27 mouse cellular contexts compared by ENCODE assay signal in genomic region chr13:69586337-69586736, GRCm38 (mm10). TPM values are rescaled to one million over a fixed set of nuclear protein-coding genes. Genes with fewer than 3 reads are reported as not detected.
DNase-seq lines count a peak whose midpoint lies in the region; ATAC-seq lines count a peak whose summit lies in the region.
"Had no signal": no experiment of that assay in that cellular context is flagged by ENCODE, and none has a peak within 500 bp of the region (broad histone marks: within the 10 kb centered on the region; RNA-seq: fewer than 3 reads in every experiment).

No protein-coding gene starts in this region.

- no peak for DNase-seq in embryonic facial prominence, embryonic 11.5 days (ENCODE audit: low spot score)
- no peak for DNase-seq in embryonic facial prominence, embryonic 10.5 days (ENCODE audit: low spot score)
- no peak for DNase-seq in frontal cortex, postnatal 25 days (ENCODE audit: low spot score in 2 of 2)
- peak; percentile 89 for DNase-seq in R1 (ENCODE audit: low read depth, low spot score)
- peak; percentile 27 for DNase-seq in mesoderm, embryonic 11.5 days (ENCODE audit: low read depth, low spot score)
- DNase-seq in ovary, postnatal 10 days (ENCODE audit: low spot score): no peak
- DNase-seq in adipocyte (ENCODE audit: low spot score): no peak
- DNase-seq: adrenal gland, adult 2 months; adrenal gland, postnatal 10 days; adrenal gland, postnatal 25 days; B cell, adult 2 months; cerebellum, adult 11 months; cerebellum, adult 18-20 months; cerebellum, adult 9-10 months; cerebellum, postnatal 10 days; cerebellum, postnatal 25 days; gastrocnemius, adult 2 months had no signal

- no peaks in the 10 kb centered on the region for H3K9me3 ChIP-seq in embryonic facial prominence, embryonic 11.5 days (replicated peaks; ENCODE audit: control insufficient read depth, low read length)
- H3K9me3 ChIP-seq in embryonic facial prominence, embryonic 10.5 days: no peaks in the 10 kb centered on the region
- H3K9me3 ChIP-seq: embryonic facial prominence, embryonic 13.5 days; embryonic facial prominence, embryonic 15.5 days; forebrain, embryonic 10.5 days; forebrain, embryonic 13.5 days had no signal

- no peak overlapping the region for H3K27ac ChIP-seq in embryonic facial prominence, embryonic 11.5 days (replicated peaks; ENCODE audit: low read depth, low read length)
- no peak overlapping the region for H3K27ac ChIP-seq in embryonic facial prominence, embryonic 10.5 days (replicated peaks)
- H3K27ac ChIP-seq: embryonic facial prominence, embryonic 13.5 days; embryonic facial prominence, embryonic 15.5 days; forebrain, embryonic 10.5 days; forebrain, embryonic 13.5 days; gastrocnemius, adult 2 months had no signal

- no peaks in the 10 kb centered on the region for H3K4me1 ChIP-seq in embryonic facial prominence, embryonic 11.5 days (ENCODE audit: control insufficient read depth, insufficient read depth, low read length)
- no peaks in the 10 kb centered on the region for H3K4me1 ChIP-seq in embryonic facial prominence, embryonic 10.5 days
- H3K4me1 ChIP-seq: embryonic facial prominence, embryonic 13.5 days; embryonic facial prominence, embryonic 15.5 days; forebrain, embryonic 13.5 days had no signal

- no peak overlapping the region for H3K4me3 ChIP-seq in embryonic facial prominence, embryonic 11.5 days (ENCODE audit: low read depth, low read length)
- H3K4me3 ChIP-seq in embryonic facial prominence, embryonic 10.5 days: no peak overlapping the region
- H3K4me3 ChIP-seq: embryonic facial prominence, embryonic 13.5 days; embryonic facial prominence, embryonic 15.5 days; erythroblast, embryonic 14.5 days; forebrain, embryonic 10.5 days; forebrain, embryonic 13.5 days; gastrocnemius, adult 2 months had no signal

- WGBS in embryonic facial prominence, embryonic 11.5 days: 63% methylated on average over 10 of the region's 10 CpGs
- WGBS in embryonic facial prominence, embryonic 10.5 days: 61% methylated on average over 10 of the region's 10 CpGs

- no peak overlapping the region for H3K4me2 ChIP-seq in embryonic facial prominence, embryonic 11.5 days (ENCODE audit: low read depth, low read length)
- H3K4me2 ChIP-seq: embryonic facial prominence, embryonic 13.5 days; embryonic facial prominence, embryonic 15.5 days; forebrain, embryonic 13.5 days had no signal

- H3K9ac ChIP-seq in embryonic facial prominence, embryonic 11.5 days (replicated peaks; ENCODE audit: low read length): 0 out of 2 replicates have a peak overlapping the region, but pooled peaks have one; percentile 6
- H3K9ac ChIP-seq: embryonic facial prominence, embryonic 13.5 days; embryonic facial prominence, embryonic 15.5 days; forebrain, embryonic 13.5 days had no signal

- H3K27me3 ChIP-seq in embryonic facial prominence, embryonic 11.5 days (ENCODE audit: control insufficient read depth, insufficient read depth, low read length): no peaks in the 10 kb centered on the region
- no peaks in the 10 kb centered on the region for H3K27me3 ChIP-seq in embryonic facial prominence, embryonic 10.5 days (replicated peaks; ENCODE audit: low read depth, poor library complexity, severe bottlenecking)
- H3K27me3 ChIP-seq: CH12.LX; embryonic facial prominence, embryonic 13.5 days; embryonic facial prominence, embryonic 15.5 days; forebrain, embryonic 13.5 days had no signal

- H3K36me3 ChIP-seq in embryonic facial prominence, embryonic 11.5 days (replicated peaks; ENCODE audit: control insufficient read depth, insufficient read depth, low read depth, low read length): no peaks in the 10 kb centered on the region
- peaks cover 4% of the 10 kb centered on the region; the same call in 1 of the 2 replicates for H3K36me3 ChIP-seq in embryonic facial prominence, embryonic 10.5 days (replicated peaks)
- H3K36me3 ChIP-seq: embryonic facial prominence, embryonic 15.5 days; forebrain, embryonic 10.5 days had no signal

- no peak for ATAC-seq in embryonic facial prominence, embryonic 11.5 days (replicated peaks; ENCODE audit: insufficient number of reproducible peaks, low FRiP score, low TSS enrichment, low read depth)
- ATAC-seq in frontal cortex, adult (ENCODE audit: low TSS enrichment): peak; percentile 50; the same call in 1 of the 2 replicates
- ATAC-seq: activated CD4-positive, CD25-positive, alpha-beta regulatory T cell, adult 4 months; CD4-positive, CD25-positive, alpha-beta regulatory T cell, adult 4 months; forebrain, embryonic 13.5 days; forebrain, embryonic 16.5 days had no signal

RNA-seq across cellular contexts. Expression of gene Srd5a1, which starts 24.9 kb away (rescaled TPM):
- polyA plus RNA-seq in embryonic facial prominence, embryonic 11.5 days (2014; fragmentation: Nextera tagmentation; extraction: Ambion mirVana): 20.8 and 21.5 TPM in 2 replicates
- polyA plus RNA-seq in embryonic facial prominence, embryonic 10.5 days (2016; fragmentation: Nextera tagmentation; extraction: Ambion mirVana): 29.0 TPM in 2 replicates

RNA-seq across cellular contexts. Expression of gene Tent4a, which starts 51.9 kb away (rescaled TPM):
- 6.6 and 7.1 TPM in 2 replicates for polyA plus RNA-seq in embryonic facial prominence, embryonic 11.5 days (2014; fragmentation: Nextera tagmentation; extraction: Ambion mirVana)
- polyA plus RNA-seq in embryonic facial prominence, embryonic 10.5 days (2016; fragmentation: Nextera tagmentation; extraction: Ambion mirVana): 5.0 TPM in 2 replicates

RNA-seq across cellular contexts. Expression of gene Nsun2, which starts 52.8 kb away (rescaled TPM):
- polyA plus RNA-seq in embryonic facial prominence, embryonic 11.5 days (2014; fragmentation: Nextera tagmentation; extraction: Ambion mirVana): 152 and 159 TPM in 2 replicates
- 166 and 173 TPM in 2 replicates for polyA plus RNA-seq in embryonic facial prominence, embryonic 10.5 days (2016; fragmentation: Nextera tagmentation; extraction: Ambion mirVana)

Comparison
In these comparisons a context has a peak if more than half of its experiments do, and no peak if none do; other contexts are left out.
1. DNase-seq: peak in R1 (single experiment) and mesoderm, embryonic 11.5 days (single experiment); none in embryonic facial prominence, embryonic 11.5 days (single experiment), embryonic facial prominence, embryonic 10.5 days (single experiment), frontal cortex, postnatal 25 days (0 of 2), ovary, postnatal 10 days (single experiment) and adipocyte (single experiment).